In genomic region chr10:111711519-111712113, GRCm38 (mm10) we compare ENCODE assay signal across 29 mouse cellular contexts.
A peak's percentile ranks its signal among the peaks of the same experiment; 100 is the strongest.
DNase-seq lines count a peak whose midpoint lies in the region; ATAC-seq and TF ChIP-seq lines count a peak whose summit lies in the region.
"Had no signal": no experiment of that assay in that cellular context is flagged by ENCODE, and none has a peak within 500 bp of the region (broad histone marks: within the 10 kb centered on the region; RNA-seq: fewer than 3 reads in every experiment).

No protein-coding gene starts in this region.

- H3K4me3 ChIP-seq in forebrain, postnatal 0 days (ENCODE audit: low read depth, low read length): no peak overlapping the region
- H3K4me3 ChIP-seq in forebrain, embryonic 11.5 days (ENCODE audit: low read depth, low read length): no peak overlapping the region
- H3K4me3 ChIP-seq in kidney, postnatal 0 days (replicated peaks; ENCODE audit: low read depth, low read length): no peak overlapping the region
- no peak overlapping the region for H3K4me3 ChIP-seq in kidney, embryonic 16.5 days (ENCODE audit: low read length)
- H3K4me3 ChIP-seq in hindbrain, postnatal 0 days (ENCODE audit: low read length): no peak overlapping the region
- H3K4me3 ChIP-seq: embryonic facial prominence, embryonic 13.5 days; erythroblast, embryonic 14.5 days; heart, embryonic 13.5 days; limb, embryonic 13.5 days; liver, embryonic 13.5 days had no signal

- no peaks in the 10 kb centered on the region for H3K4me1 ChIP-seq in forebrain, postnatal 0 days (ENCODE audit: insufficient read depth)
- H3K4me1 ChIP-seq in forebrain, embryonic 11.5 days (replicated peaks; ENCODE audit: control insufficient read depth, insufficient read depth, low read length): no peaks in the 10 kb centered on the region
- no peaks in the 10 kb centered on the region for H3K4me1 ChIP-seq in kidney, postnatal 0 days (replicated peaks; ENCODE audit: insufficient read depth, low read length)
- H3K4me1 ChIP-seq in kidney, embryonic 16.5 days (ENCODE audit: insufficient read depth, low read length): no peaks in the 10 kb centered on the region
- no peaks in the 10 kb centered on the region for H3K4me1 ChIP-seq in hindbrain, postnatal 0 days (ENCODE audit: insufficient read depth, low read length)
- H3K4me1 ChIP-seq: embryonic facial prominence, embryonic 13.5 days; limb, embryonic 13.5 days; liver, embryonic 13.5 days had no signal

- no peaks in the 10 kb centered on the region for H3K36me3 ChIP-seq in forebrain, postnatal 0 days (ENCODE audit: insufficient read depth)
- no peaks in the 10 kb centered on the region for H3K36me3 ChIP-seq in forebrain, embryonic 11.5 days (ENCODE audit: control insufficient read depth, insufficient read depth, low read length)
- no peaks in the 10 kb centered on the region for H3K36me3 ChIP-seq in kidney, postnatal 0 days (ENCODE audit: insufficient read depth, low read length)
- H3K36me3 ChIP-seq in kidney, embryonic 16.5 days (ENCODE audit: insufficient read depth, low read length): no peaks in the 10 kb centered on the region
- H3K36me3 ChIP-seq in hindbrain, postnatal 0 days (ENCODE audit: insufficient read depth, low read length): no peaks in the 10 kb centered on the region
- H3K36me3 ChIP-seq: embryonic facial prominence, embryonic 13.5 days; heart, embryonic 13.5 days; limb, embryonic 13.5 days; liver, embryonic 13.5 days had no signal

- H3K9ac ChIP-seq in forebrain, postnatal 0 days: no peak overlapping the region
- H3K9ac ChIP-seq in forebrain, embryonic 11.5 days (ENCODE audit: low read length): no peak overlapping the region
- H3K9ac ChIP-seq in kidney, postnatal 0 days (ENCODE audit: low read depth, low read length): no peak overlapping the region
- H3K9ac ChIP-seq in kidney, embryonic 16.5 days (replicated peaks; ENCODE audit: low read length): no peak overlapping the region
- no peak overlapping the region for H3K9ac ChIP-seq in hindbrain, postnatal 0 days (replicated peaks; ENCODE audit: low read length)
- H3K9ac ChIP-seq: embryonic facial prominence, embryonic 13.5 days; heart, embryonic 13.5 days; limb, embryonic 13.5 days; liver, embryonic 13.5 days had no signal

- TF ChIP-seq CTCF in forebrain, postnatal 0 days (IDR thresholded peaks at IDR 0.05; ENCODE audit: low read depth): no peak
- TF ChIP-seq CTCF in kidney, postnatal 0 days (IDR thresholded peaks at IDR 0.05; ENCODE audit: low read depth): no peak
- TF ChIP-seq CTCF in hindbrain, postnatal 0 days (IDR thresholded peaks at IDR 0.05; ENCODE audit: low read depth): no peak

- H3K27ac ChIP-seq in forebrain, postnatal 0 days (ENCODE audit: low read depth, low read length): no peak overlapping the region
- H3K27ac ChIP-seq in forebrain, embryonic 11.5 days (ENCODE audit: low read depth, low read length): no peak overlapping the region
- H3K27ac ChIP-seq in kidney, postnatal 0 days: no peak overlapping the region
- no peak overlapping the region for H3K27ac ChIP-seq in kidney, embryonic 16.5 days (ENCODE audit: low read length)
- H3K27ac ChIP-seq in hindbrain, postnatal 0 days: no peak overlapping the region
- H3K27ac ChIP-seq: embryonic facial prominence, embryonic 13.5 days; heart, embryonic 13.5 days; limb, embryonic 13.5 days; liver, embryonic 13.5 days had no signal

- 38% methylated on average over 5 of the region's 5 CpGs for WGBS in forebrain, postnatal 0 days
- 69% methylated on average over 5 of the region's 5 CpGs for WGBS in forebrain, embryonic 11.5 days
- 51% methylated on average over 5 of the region's 5 CpGs for WGBS in kidney, postnatal 0 days
- WGBS in kidney, embryonic 16.5 days: 52% methylated on average over 5 of the region's 5 CpGs
- 49% methylated on average over 5 of the region's 5 CpGs for WGBS in hindbrain, postnatal 0 days

- DNase-seq in forebrain, postnatal 0 days: no peak
- no peak for DNase-seq in forebrain, embryonic 11.5 days (ENCODE audit: low spot score)
- peak; percentile 32 for DNase-seq in kidney, postnatal 0 days (ENCODE audit: low spot score)
- peak; percentile 28 for DNase-seq in hindbrain, postnatal 0 days (ENCODE audit: low spot score)
- peak; percentile 44 for DNase-seq in telencephalon, adult 2 months (ENCODE audit: low read depth, low spot score)
- DNase-seq in liver: no peak
- DNase-seq: adrenal gland, postnatal 10 days; cerebellum, adult 8-10 months; cerebellum, postnatal 36 days; embryo, embryonic 11 days; gastrocnemius, postnatal 14 days; heart, adult 18-20 months; heart, postnatal 14 days; kidney, adult 9 months; kidney, postnatal 36 days; layer of hippocampus, postnatal 36 days; liver, embryonic 13.5 days; lung, adult 2 months; lung, postnatal 14 days; retina, postnatal 1 day; right cerebral cortex, postnatal 25 days; thymus, postnatal 4 days had no signal

- H3K9me3 ChIP-seq in forebrain, postnatal 0 days (ENCODE audit: low read length): no peaks in the 10 kb centered on the region
- no peaks in the 10 kb centered on the region for H3K9me3 ChIP-seq in forebrain, embryonic 11.5 days (ENCODE audit: control insufficient read depth, low read length)
- no peaks in the 10 kb centered on the region for H3K9me3 ChIP-seq in kidney, postnatal 0 days (replicated peaks; ENCODE audit: low read length)
- H3K9me3 ChIP-seq in kidney, embryonic 16.5 days (ENCODE audit: low read length): no peaks in the 10 kb centered on the region
- no peaks in the 10 kb centered on the region for H3K9me3 ChIP-seq in hindbrain, postnatal 0 days (ENCODE audit: low read length)
- H3K9me3 ChIP-seq: liver, embryonic 13.5 days had no signal

- no peaks in the 10 kb centered on the region for H3K27me3 ChIP-seq in forebrain, postnatal 0 days (ENCODE audit: insufficient read depth, low read length)
- no peaks in the 10 kb centered on the region for H3K27me3 ChIP-seq in forebrain, embryonic 11.5 days (ENCODE audit: control insufficient read depth, insufficient read depth, low read length)
- H3K27me3 ChIP-seq in kidney, postnatal 0 days (ENCODE audit: insufficient read depth, low read length): no peaks in the 10 kb centered on the region
- no peaks in the 10 kb centered on the region for H3K27me3 ChIP-seq in kidney, embryonic 16.5 days (ENCODE audit: insufficient read depth, low read length)
- no peaks in the 10 kb centered on the region for H3K27me3 ChIP-seq in hindbrain, postnatal 0 days (ENCODE audit: insufficient read depth, low read length)
- H3K27me3 ChIP-seq: embryonic facial prominence, embryonic 13.5 days; heart, embryonic 13.5 days; limb, embryonic 13.5 days; liver, embryonic 13.5 days had no signal

- peak; percentile 60; the same call in 1 of the 2 replicates for ATAC-seq in forebrain, postnatal 0 days
- ATAC-seq in forebrain, embryonic 11.5 days (replicated peaks; ENCODE audit: low FRiP score): no peak
- ATAC-seq in kidney, postnatal 0 days (replicated peaks; ENCODE audit: low FRiP score, low read depth): no peak
- ATAC-seq in kidney, embryonic 16.5 days (ENCODE audit: low FRiP score, low TSS enrichment): no peak
- ATAC-seq in hindbrain, postnatal 0 days: peak; percentile 51
- ATAC-seq: forebrain, embryonic 14.5 days; inflammation-experienced regulatory T-cells, adult 6 months had no signal

- no peak overlapping the region for H3K4me2 ChIP-seq in forebrain, postnatal 0 days (ENCODE audit: low read depth)
- H3K4me2 ChIP-seq in forebrain, embryonic 11.5 days (ENCODE audit: low read depth, low read length, severe bottlenecking): no peak overlapping the region
- H3K4me2 ChIP-seq in kidney, postnatal 0 days (ENCODE audit: low read length): no peak overlapping the region
- H3K4me2 ChIP-seq in kidney, embryonic 16.5 days (replicated peaks; ENCODE audit: low read depth, low read length): no peak overlapping the region
- no peak overlapping the region for H3K4me2 ChIP-seq in hindbrain, postnatal 0 days (ENCODE audit: low read depth, low read length)
- H3K4me2 ChIP-seq: embryonic facial prominence, embryonic 13.5 days; heart, embryonic 13.5 days; limb, embryonic 13.5 days; liver, embryonic 13.5 days had no signal

Comparison
In these comparisons a context has a peak if more than half of its experiments do, and no peak if none do; other contexts are left out.
1. ATAC-seq: peak in forebrain, postnatal 0 days (single experiment) and hindbrain, postnatal 0 days (single experiment); none in forebrain, embryonic 11.5 days (single experiment), kidney, postnatal 0 days (single experiment) and kidney, embryonic 16.5 days (single experiment).
2. DNase-seq: peak in kidney, postnatal 0 days (single experiment), hindbrain, postnatal 0 days (single experiment) and telencephalon, adult 2 months (single experiment); none in forebrain, postnatal 0 days (single experiment), forebrain, embryonic 11.5 days (single experiment) and liver (single experiment).